Comparison of ENCODE assay signal across 8 mouse cellular contexts in genomic region chr5:110429045-110429444, GRCm38 (mm10). TPM values are rescaled to one million over a fixed set of nuclear protein-coding genes. Genes with fewer than 3 reads are reported as not detected.
DNase-seq lines count a peak whose midpoint lies in the region; ATAC-seq and TF ChIP-seq lines count a peak whose summit lies in the region.

No protein-coding gene starts in this region.

- peak; percentile 96 for ATAC-seq in forebrain, embryonic 13.5 days
- peak; percentile 87 for ATAC-seq in hindbrain, postnatal 0 days
- ATAC-seq in limb, embryonic 13.5 days (ENCODE audit: low FRiP score, low read depth), result peak; percentile 72; the same call in 1 of the 2 replicates
- peak; percentile 85; the same call in 1 of the 2 replicates for ATAC-seq in midbrain, embryonic 16.5 days

- TF ChIP-seq CTCF in hindbrain, postnatal 0 days (IDR thresholded peaks at IDR 0.05; ENCODE audit: low read depth), result peak; percentile 88

- H3K9me3 ChIP-seq in forebrain, embryonic 13.5 days (replicated peaks), result no peaks in the 10 kb centered on the region
- no peaks in the 10 kb centered on the region for H3K9me3 ChIP-seq in hindbrain, postnatal 0 days (ENCODE audit: low read length)
- H3K9me3 ChIP-seq in limb, embryonic 13.5 days, result no peaks in the 10 kb centered on the region
- no peaks in the 10 kb centered on the region for H3K9me3 ChIP-seq in midbrain, embryonic 16.5 days (replicated peaks; ENCODE audit: control insufficient read depth, low read length, poor library complexity, severe bottlenecking)

- WGBS in forebrain, embryonic 13.5 days, result 33% methylated on average over 9 of the region's 9 CpGs
- 39% methylated on average over 9 of the region's 9 CpGs for WGBS in hindbrain, postnatal 0 days
- WGBS in limb, embryonic 13.5 days, result 38% methylated on average over 9 of the region's 9 CpGs
- WGBS in midbrain, embryonic 16.5 days, result 40% methylated on average over 9 of the region's 9 CpGs

- peak overlapping the region; percentile 35; the same call in 1 of the 2 replicates for H3K27ac ChIP-seq in forebrain, embryonic 13.5 days
- no peak overlapping the region for H3K27ac ChIP-seq in hindbrain, postnatal 0 days
- no peak overlapping the region for H3K27ac ChIP-seq in limb, embryonic 13.5 days
- H3K27ac ChIP-seq in midbrain, embryonic 16.5 days (ENCODE audit: low read length), result no peak overlapping the region

- no peak overlapping the region for H3K4me2 ChIP-seq in forebrain, embryonic 13.5 days
- no peak overlapping the region for H3K4me2 ChIP-seq in hindbrain, postnatal 0 days (ENCODE audit: low read depth, low read length)
- H3K4me2 ChIP-seq in limb, embryonic 13.5 days (replicated peaks), result no peak overlapping the region
- H3K4me2 ChIP-seq in midbrain, embryonic 16.5 days (ENCODE audit: low read length), result no peak overlapping the region

- no peaks in the 10 kb centered on the region for H3K27me3 ChIP-seq in forebrain, embryonic 13.5 days
- H3K27me3 ChIP-seq in hindbrain, postnatal 0 days (ENCODE audit: insufficient read depth, low read length), result no peaks in the 10 kb centered on the region
- H3K27me3 ChIP-seq in limb, embryonic 13.5 days, result no peaks in the 10 kb centered on the region
- H3K27me3 ChIP-seq in midbrain, embryonic 16.5 days (ENCODE audit: control insufficient read depth, insufficient read depth, low read depth, low read length), result no peaks in the 10 kb centered on the region

- H3K9ac ChIP-seq in forebrain, embryonic 13.5 days, result peak overlapping the region; percentile 40; the same call in 1 of the 2 replicates
- no peak overlapping the region for H3K9ac ChIP-seq in hindbrain, postnatal 0 days (replicated peaks; ENCODE audit: low read length)
- H3K9ac ChIP-seq in limb, embryonic 13.5 days, result no peak overlapping the region
- H3K9ac ChIP-seq in midbrain, embryonic 16.5 days (ENCODE audit: low read depth, low read length), result no peak overlapping the region

- DNase-seq in lung, adult 18-20 months, result peak; percentile 31 to 50
- no peak for DNase-seq in lung, postnatal 25 days (ENCODE audit: low spot score)
- peak; percentile 51 for DNase-seq in c-Kit-positive CD71-positive TER-119-negative erythroid progenitor cells, embryonic 14.5 days (ENCODE audit: low read depth)
- DNase-seq in hindbrain, postnatal 0 days (ENCODE audit: low spot score), result peak; percentile 80
- DNase-seq in testis, postnatal 10 days (ENCODE audit: low spot score), result peak; percentile 70

- H3K4me1 ChIP-seq in forebrain, embryonic 13.5 days, result peaks cover 13% of the 10 kb centered on the region
- no peaks in the 10 kb centered on the region for H3K4me1 ChIP-seq in hindbrain, postnatal 0 days (ENCODE audit: insufficient read depth, low read length)
- H3K4me1 ChIP-seq in limb, embryonic 13.5 days, result no peaks in the 10 kb centered on the region
- no peaks in the 10 kb centered on the region; the same call in 1 of the 2 replicates for H3K4me1 ChIP-seq in midbrain, embryonic 16.5 days (ENCODE audit: control insufficient read depth, insufficient read depth, low read length)

- H3K36me3 ChIP-seq in forebrain, embryonic 13.5 days (ENCODE audit: poor library complexity, severe bottlenecking), result peaks cover 38% of the 10 kb centered on the region
- peaks cover 16% of the 10 kb centered on the region for H3K36me3 ChIP-seq in hindbrain, postnatal 0 days (ENCODE audit: insufficient read depth, low read length)
- peaks cover 31% of the 10 kb centered on the region for H3K36me3 ChIP-seq in limb, embryonic 13.5 days
- peaks cover 13% of the 10 kb centered on the region for H3K36me3 ChIP-seq in midbrain, embryonic 16.5 days (ENCODE audit: control insufficient read depth, insufficient read depth, low read length)

- H3K4me3 ChIP-seq in forebrain, embryonic 13.5 days, result no peak overlapping the region
- no peak overlapping the region for H3K4me3 ChIP-seq in hindbrain, postnatal 0 days (ENCODE audit: low read length)
- H3K4me3 ChIP-seq in limb, embryonic 13.5 days, result no peak overlapping the region
- no peak overlapping the region for H3K4me3 ChIP-seq in midbrain, embryonic 16.5 days (ENCODE audit: low read depth, low read length)

RNA-seq across cellular contexts. Expression of gene Fbrsl1, which starts 19.3 kb away (rescaled TPM):
- 22.8 and 23.3 TPM in 2 replicates for polyA plus RNA-seq in forebrain, embryonic 13.5 days (2015; fragmentation: Nextera tagmentation; extraction: Ambion mirVana)
- 38.0 and 41.1 TPM in 2 replicates for total RNA-seq in hindbrain, postnatal 0 days (2014; rRNA removed)
- polyA plus RNA-seq in hindbrain, postnatal 0 days (2015; fragmentation: Nextera tagmentation; extraction: Ambion mirVana), result 15.4 and 18.8 TPM in 2 replicates
- 16.0 and 17.3 TPM in 2 replicates for polyA plus RNA-seq in limb, embryonic 13.5 days (2015; fragmentation: Nextera tagmentation; extraction: Ambion mirVana)
- 12.3 and 16.3 TPM in 2 replicates for polyA plus RNA-seq in midbrain, embryonic 16.5 days (2015; fragmentation: Nextera tagmentation; extraction: Ambion mirVana)
